Mouse (Mus musculus): ENCODE measurements around the gene Auts2. TPM values are rescaled to one million over a fixed set of nuclear protein-coding genes. Genes with fewer than 3 reads are reported as not detected.

Gene Auts2
- 13.3 TPM for polyA plus RNA-seq (2014; fragmentation: Illumina TruSeq; extraction: RNeasy Lipid Tissue Mini Kit (QIAGEN cat#74804); ENCODE audit: low read depth, low replicate concordance)

GRCm38 (mm10) chr5:132543118-132544071, at the start of gene Auts2:
TSS of gene Auts2 (minus strand) at chr5:132543344.

